Mouse (Mus musculus) neural tube, embryonic 14.5 days (tissue): Measurements from ENCODE around the gene Oit1. TPM values are rescaled to one million over a fixed set of nuclear protein-coding genes. Genes with fewer than 3 reads are reported as not detected.

Experiments
- ATAC-seq: fragments of 200-750 bp; cut with Nextera tagmentation; 2 replicates; pipeline ENCODE4 v1.8.0; 2017; ENCODE audit warnings: low read depth, mild to moderate bottlenecking, moderate TSS enrichment, moderate library complexity
- H3K27ac ChIP-seq: fragments of 300-500 bp; sonication (generic); 2 replicates; pipeline ENCODE4 v1.5.1; 2014; ENCODE audit warnings: low read depth, mild to moderate bottlenecking, control low read depth, low read length, moderate library complexity, mixed read lengths
- H3K27me3 ChIP-seq: fragments of 300-500 bp; sonication (generic); 2 replicates; pipeline ENCODE4 v1.6.1; 2014; ENCODE audit warnings: low read length; ENCODE audit not compliant: control insufficient read depth, insufficient read depth
- H3K36me3 ChIP-seq: fragments of 300-500 bp; sonication (generic); 2 replicates; pipeline ENCODE4 v1.6.1; 2014; ENCODE audit warnings: low read length, mixed read lengths; ENCODE audit not compliant: control insufficient read depth, insufficient read depth
- H3K4me1 ChIP-seq: fragments of 300-500 bp; sonication (generic); 2 replicates; pipeline ENCODE4 v1.6.1; 2014; ENCODE audit warnings: low read length; ENCODE audit not compliant: control insufficient read depth, insufficient read depth
- H3K4me2 ChIP-seq: fragments of 300-500 bp; sonication (generic); 2 replicates; pipeline ENCODE4 v1.6.1; 2014; ENCODE audit warnings: mild to moderate bottlenecking, low read depth, low read length, control low read depth
- H3K4me3 ChIP-seq: fragments of 300-500 bp; sonication (generic); 2 replicates; pipeline ENCODE4 v1.5.1; 2014; ENCODE audit warnings: low read depth, low read length, control low read depth, mixed read lengths
- H3K9ac ChIP-seq: fragments of 300-500 bp; sonication (generic); replicated peaks from 2 replicates; pipeline ENCODE4 v1.6.1; 2014; ENCODE audit warnings: low read depth, mild to moderate bottlenecking, control low read depth, low read length, mixed read lengths
- H3K9me3 ChIP-seq: fragments of 300-500 bp; sonication (generic); 2 replicates; pipeline ENCODE4 v1.6.1; 2016; ENCODE audit warnings: low read length; ENCODE audit not compliant: control insufficient read depth
- WGBS: fragments of 180-500 bp; shearing (Covaris S2); extraction: QIAGEN DNeasy Blood & Tissue Kit; methylation state at CpG from one replicate; pipeline ENCODE4 v1.1.7; 2014; 5-methylcytosine and 5-hydroxymethylcytosine counted together
- polyA plus RNA-seq: library from polyadenylated mRNA; unstranded; fragments of >200 nt; fragmentation: Nextera tagmentation; extraction: Ambion mirVana; gene quantifications from 2 replicates; pipeline ENCODE4 v1.2.1, GENCODE M21; 2014

Gene Oit1
- polyA plus RNA-seq, 1 experiment from 2014 or later, result not detected

DNA sequence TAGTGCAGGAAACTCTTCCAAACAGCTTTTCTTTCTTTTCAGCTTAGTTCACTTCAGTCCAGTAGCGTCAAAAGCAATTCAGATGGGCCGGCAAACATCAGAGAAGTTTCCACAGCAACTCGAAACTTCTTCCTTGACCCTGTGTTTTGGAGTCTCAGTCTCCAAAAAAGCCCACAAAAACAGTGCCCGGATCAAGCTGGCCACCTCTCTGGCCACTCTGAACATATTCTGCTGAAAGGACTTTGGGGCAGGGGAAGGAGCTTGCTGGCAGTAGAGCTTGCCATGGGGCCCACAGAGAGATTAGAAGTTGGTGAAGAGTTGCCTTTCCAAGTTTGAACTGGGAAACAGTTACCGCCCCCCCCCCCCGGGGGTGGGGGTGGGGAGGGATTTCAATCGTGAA, 64.7 kb downstream of the Oit1 start:
- 39% methylated on average over 7 of the region's 7 CpGs for WGBS
- H3K27ac ChIP-seq, result no peak overlapping the region
- no peak overlapping the region for H3K9ac ChIP-seq
- H3K4me3 ChIP-seq, result no peak overlapping the region
- H3K27me3 ChIP-seq, result peaks cover 22% of the 10 kb centered on the region
- H3K9me3 ChIP-seq, result no peaks in the 10 kb centered on the region
- no peaks in the 10 kb centered on the region for H3K36me3 ChIP-seq
- peaks cover 17% of the 10 kb centered on the region; the same call in 1 of the 2 replicates for H3K4me1 ChIP-seq
- ATAC-seq, result no peak
- H3K4me2 ChIP-seq, result no peak overlapping the region

DNA sequence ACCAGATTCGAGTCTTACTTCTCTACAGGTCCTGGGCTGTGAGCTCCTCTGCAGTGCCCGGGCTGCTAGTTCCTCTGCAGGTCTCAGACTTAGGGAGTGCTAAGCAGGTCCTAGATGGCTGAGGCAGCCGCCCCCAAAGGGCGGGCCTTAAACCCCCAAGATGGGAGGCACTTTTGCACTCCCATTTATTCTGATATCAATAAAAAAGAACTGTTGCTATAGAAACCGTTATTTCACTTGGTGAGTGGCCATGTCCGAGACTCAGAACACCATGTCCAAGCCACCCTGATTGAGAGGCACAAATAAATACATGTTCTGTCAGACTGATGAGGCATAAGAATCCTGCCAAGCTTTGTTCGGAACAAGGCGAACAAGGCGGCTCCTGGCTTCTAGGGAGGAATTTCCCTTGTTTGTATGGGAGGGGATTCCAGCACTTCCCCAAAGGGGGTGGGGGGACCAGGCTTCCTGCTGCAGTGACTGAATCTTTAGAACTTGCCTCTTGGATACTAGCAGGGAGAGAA, 68.9 kb downstream of the Oit1 start:
- Histone ChIP-seq H3K9ac (no peak overlapping the region), H3K4me1 (0 out of 2 replicates have a peak, but pooled peaks cover 2% of the 10 kb centered on the region), H3K4me2 (no peak overlapping the region), H3K36me3 (no peaks in the 10 kb centered on the region), H3K27me3 (no peaks in the 10 kb centered on the region), H3K27ac (no peak overlapping the region), H3K9me3 (no peaks in the 10 kb centered on the region), H3K4me3 (no peak overlapping the region)
- 6% methylated on average over 9 of the region's 9 CpGs for WGBS
- ATAC-seq, result no peak

DNA sequence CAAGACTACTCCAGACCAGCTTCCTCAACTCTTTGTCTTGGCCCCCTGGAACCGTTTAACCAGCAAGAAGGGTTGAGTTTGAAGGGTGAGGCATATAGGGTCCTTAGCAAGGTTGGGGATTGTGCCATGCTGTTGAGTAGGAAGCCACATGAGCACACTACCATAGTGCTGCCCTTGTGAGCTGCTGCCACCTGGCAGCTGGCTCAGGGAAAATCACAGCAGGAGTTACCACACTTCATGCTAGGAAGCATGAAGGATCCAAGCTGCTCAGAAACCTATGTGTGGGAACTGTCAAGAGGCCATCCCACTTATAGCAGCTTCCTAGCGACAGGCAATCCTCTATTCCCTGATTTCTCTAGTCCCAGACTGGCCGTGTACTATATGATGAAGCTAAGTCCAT, 69.9 kb downstream of the Oit1 start:
- Histone ChIP-seq H3K27me3 (no peaks in the 10 kb centered on the region), H3K9ac (no peak overlapping the region), H3K4me2 (no peak overlapping the region), H3K27ac (no peak overlapping the region), H3K4me1 (0 out of 2 replicates have a peak, but pooled peaks cover 2% of the 10 kb centered on the region), H3K9me3 (no peaks in the 10 kb centered on the region), H3K36me3 (no peaks in the 10 kb centered on the region), H3K4me3 (no peak overlapping the region)
- no peak for ATAC-seq
- WGBS, result 76% methylated on average over 3 of the region's 3 CpGs

DNA sequence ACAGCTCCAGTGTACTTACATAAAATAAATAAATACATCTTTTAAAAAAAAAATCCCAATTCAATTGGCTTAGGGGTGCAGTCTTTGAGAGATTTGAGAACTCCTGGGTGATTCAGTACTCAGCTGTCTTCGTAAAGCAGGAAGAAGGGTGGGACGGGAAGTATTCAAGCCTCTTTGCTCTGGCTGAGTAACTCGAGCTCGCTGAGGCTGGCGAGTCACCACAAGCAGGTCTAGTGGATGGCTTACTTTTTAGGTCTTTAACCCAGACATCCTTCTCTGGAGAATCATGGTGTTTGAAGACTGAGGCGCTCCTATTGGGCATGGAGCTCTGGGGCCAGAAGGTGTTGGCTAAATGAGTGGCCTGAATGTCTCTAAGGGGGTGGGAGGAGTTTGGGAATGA, 71.7 kb downstream of the Oit1 start:
- 86% methylated on average over 6 of the region's 6 CpGs for WGBS
- Histone ChIP-seq H3K27me3 (no peaks in the 10 kb centered on the region), H3K4me1 (peaks cover 7% of the 10 kb centered on the region; the same call in 1 of the 2 replicates), H3K36me3 (no peaks in the 10 kb centered on the region), H3K9ac (no peak overlapping the region), H3K9me3 (no peaks in the 10 kb centered on the region), H3K4me3 (no peak overlapping the region), H3K4me2 (no peak overlapping the region), H3K27ac (no peak overlapping the region)
- ATAC-seq, result no peak

DNA sequence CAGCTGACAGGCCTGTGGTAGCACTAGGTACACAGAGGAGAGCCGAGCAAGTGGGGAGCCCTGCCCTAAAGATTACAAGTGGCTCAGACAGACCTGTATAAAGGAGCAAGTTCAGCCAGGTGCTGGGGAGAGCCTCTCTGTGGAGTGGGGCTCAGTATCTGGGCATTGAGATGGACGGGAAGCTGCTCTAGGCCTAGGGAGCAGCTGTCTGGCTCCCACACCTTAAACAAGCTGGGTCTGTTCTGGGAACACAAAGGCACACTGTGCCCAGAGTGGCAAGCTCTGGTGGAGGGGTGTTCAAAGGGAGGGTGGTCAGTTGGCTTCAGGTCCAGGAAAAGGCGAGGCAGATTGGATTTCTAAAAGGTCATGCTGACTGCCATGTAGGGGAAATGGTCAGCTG, 73.5 kb downstream of the Oit1 start:
- Histone ChIP-seq H3K36me3 (no peaks in the 10 kb centered on the region), H3K9ac (no peak overlapping the region), H3K4me2 (no peak overlapping the region), H3K9me3 (no peaks in the 10 kb centered on the region), H3K27me3 (no peaks in the 10 kb centered on the region), H3K27ac (no peak overlapping the region), H3K4me1 (peaks cover 7% of the 10 kb centered on the region; the same call in 1 of the 2 replicates), H3K4me3 (no peak overlapping the region)
- WGBS, result 54% methylated on average over 3 of the region's 3 CpGs
- ATAC-seq, result no peak

DNA sequence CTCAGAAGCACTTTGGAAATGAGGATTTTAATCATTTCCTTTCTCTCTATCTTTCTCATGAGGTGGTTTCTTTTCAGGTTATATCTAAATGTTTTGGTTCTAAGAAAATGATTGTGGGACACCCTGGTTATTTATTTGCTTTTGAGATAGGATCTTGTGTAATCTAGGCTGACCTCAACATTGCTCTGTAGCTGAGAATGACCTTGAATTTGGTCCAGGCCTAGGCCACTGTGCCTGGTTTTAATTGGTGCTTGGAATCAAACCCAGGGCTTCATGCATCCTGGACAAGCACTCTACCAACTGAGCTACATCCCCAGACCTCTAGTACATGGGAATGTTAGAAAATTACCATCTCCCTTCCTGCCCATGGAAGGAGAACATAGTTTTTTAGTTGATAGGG, 74.5 kb downstream of the Oit1 start:
- H3K4me2 ChIP-seq, result no peak overlapping the region
- no peak overlapping the region for H3K4me3 ChIP-seq
- no peaks in the 10 kb centered on the region for H3K9me3 ChIP-seq
- peaks cover 5% of the 10 kb centered on the region; the same call in 1 of the 2 replicates for H3K4me1 ChIP-seq
- H3K27ac ChIP-seq, result no peak overlapping the region
- H3K36me3 ChIP-seq, result no peaks in the 10 kb centered on the region
- no peak for ATAC-seq
- H3K9ac ChIP-seq, result no peak overlapping the region
- H3K27me3 ChIP-seq, result no peaks in the 10 kb centered on the region

DNA sequence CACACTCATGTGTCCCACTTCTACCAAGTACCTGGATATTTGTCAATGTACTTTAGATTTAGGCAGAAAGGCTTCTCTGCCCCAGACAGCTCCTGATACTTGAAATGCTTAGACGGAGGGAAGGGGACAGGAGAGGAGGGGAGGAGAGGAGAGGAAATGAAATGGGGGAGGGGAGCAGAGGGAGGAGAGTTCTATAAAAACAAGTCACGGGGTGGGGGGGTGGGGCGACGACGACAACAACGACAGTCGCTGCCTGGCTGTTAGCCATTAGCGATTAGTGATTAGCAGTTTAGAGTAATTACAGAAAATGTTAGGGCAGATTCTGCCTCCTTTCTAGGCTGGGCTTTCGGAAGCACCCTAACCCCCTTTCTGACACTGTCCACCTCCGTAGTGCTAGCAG, 75.9 kb downstream of the Oit1 start:
- Histone ChIP-seq H3K36me3 (no peaks in the 10 kb centered on the region), H3K9ac (no peak overlapping the region), H3K27me3 (no peaks in the 10 kb centered on the region), H3K27ac (no peak overlapping the region), H3K4me3 (no peak overlapping the region), H3K4me1 (peaks cover 5% of the 10 kb centered on the region; the same call in 1 of the 2 replicates), H3K9me3 (no peaks in the 10 kb centered on the region), H3K4me2 (no peak overlapping the region)
- 17% methylated on average over 10 of the region's 10 CpGs for WGBS
- no peak for ATAC-seq

DNA sequence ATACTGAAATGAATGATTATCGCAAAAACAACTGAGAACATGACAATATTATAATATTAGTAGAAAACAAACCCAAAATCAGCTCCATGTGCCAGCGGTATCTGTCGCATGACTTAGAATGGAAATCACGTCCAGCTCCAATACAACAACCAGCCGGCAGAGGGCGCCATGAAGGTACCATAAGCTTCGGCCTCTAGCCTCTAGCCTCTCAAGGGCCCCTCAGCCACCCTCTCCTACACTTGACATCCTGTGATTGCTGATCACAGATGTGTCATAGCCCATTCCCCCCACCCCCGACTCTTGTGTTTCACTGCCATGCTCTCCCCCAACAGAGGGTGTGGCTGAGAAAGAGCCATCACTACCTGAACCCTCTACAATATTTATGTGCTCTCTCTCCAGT, 78.3 kb downstream of the Oit1 start:
- H3K9me3 ChIP-seq, result no peaks in the 10 kb centered on the region
- H3K4me3 ChIP-seq, result no peak overlapping the region
- no peaks in the 10 kb centered on the region for H3K27me3 ChIP-seq
- no peak for ATAC-seq
- peaks cover 5% of the 10 kb centered on the region; the same call in 1 of the 2 replicates for H3K4me1 ChIP-seq
- H3K36me3 ChIP-seq, result no peaks in the 10 kb centered on the region
- no peak overlapping the region for H3K9ac ChIP-seq
- H3K27ac ChIP-seq, result no peak overlapping the region
- no peak overlapping the region for H3K4me2 ChIP-seq
- WGBS, result 30% methylated on average over 8 of the region's 8 CpGs
